Mouse (Mus musculus) hindbrain, embryonic 15.5 days (tissue): ENCODE results near the gene Lsmem1. TPM values are rescaled to one million over a fixed set of nuclear protein-coding genes. Genes with fewer than 3 reads are reported as not detected.
A peak's percentile ranks its signal among the peaks of the same experiment; 100 is the strongest.

ENCODE experiments used
- ATAC-seq: fragments of 200-750 bp; cut with Nextera tagmentation; 2 replicates; pipeline ENCODE4 v1.8.0; 2017; ENCODE audit warnings: low read depth, moderate number of reproducible peaks, moderate TSS enrichment; ENCODE audit not compliant: low FRiP score
- H3K27ac ChIP-seq: fragments of 300-500 bp; sonication (generic); replicated peaks from 2 replicates; pipeline ENCODE4 v1.5.1; 2015; ENCODE audit warnings: mild to moderate bottlenecking, inconsistent platforms
- H3K27me3 ChIP-seq: fragments of 300-500 bp; sonication (generic); 2 replicates; pipeline ENCODE4 v1.6.1; 2015; ENCODE audit warnings: control low read depth, inconsistent platforms
- H3K36me3 ChIP-seq: fragments of 300-500 bp; sonication (generic); 2 replicates; pipeline ENCODE4 v1.6.1; 2015; ENCODE audit warnings: control low read depth, inconsistent platforms
- H3K4me1 ChIP-seq: fragments of 300-500 bp; sonication (generic); replicated peaks from 2 replicates; pipeline ENCODE4 v1.6.1; 2015; ENCODE audit warnings: control low read depth, inconsistent platforms
- H3K4me2 ChIP-seq: fragments of 300-500 bp; sonication (generic); 2 replicates; pipeline ENCODE4 v1.6.1; 2015; ENCODE audit warnings: moderate library complexity, mild to moderate bottlenecking, inconsistent platforms
- H3K4me3 ChIP-seq: fragments of 300-500 bp; sonication (generic); 2 replicates; pipeline ENCODE4 v1.5.1; 2015; ENCODE audit warnings: mild to moderate bottlenecking, inconsistent platforms
- H3K9ac ChIP-seq: fragments of 300-500 bp; sonication (generic); 2 replicates; pipeline ENCODE4 v1.6.1; 2015; ENCODE audit warnings: inconsistent platforms
- H3K9me3 ChIP-seq: fragments of 300-500 bp; sonication (generic); 2 replicates; pipeline ENCODE4 v1.6.1; 2016; ENCODE audit warnings: control low read depth, inconsistent platforms
- whole genome bisulfite sequencing: fragments of 180-500 bp; shearing (Covaris S2); methylation state at CpG from one replicate; pipeline ENCODE4 v1.1.7; 2015; 5-methylcytosine and 5-hydroxymethylcytosine counted together
- polyA plus RNA-seq: library from polyadenylated mRNA; unstranded; fragments of >200 nt; fragmentation: Nextera tagmentation; extraction: Ambion mirVana; gene quantifications from 2 replicates; pipeline ENCODE4 v1.2.1, GENCODE M21; 2015

The Lsmem1 gene
- polyA plus RNA-seq, 1 experiment from 2014 or later = 0.10 TPM

DNA sequence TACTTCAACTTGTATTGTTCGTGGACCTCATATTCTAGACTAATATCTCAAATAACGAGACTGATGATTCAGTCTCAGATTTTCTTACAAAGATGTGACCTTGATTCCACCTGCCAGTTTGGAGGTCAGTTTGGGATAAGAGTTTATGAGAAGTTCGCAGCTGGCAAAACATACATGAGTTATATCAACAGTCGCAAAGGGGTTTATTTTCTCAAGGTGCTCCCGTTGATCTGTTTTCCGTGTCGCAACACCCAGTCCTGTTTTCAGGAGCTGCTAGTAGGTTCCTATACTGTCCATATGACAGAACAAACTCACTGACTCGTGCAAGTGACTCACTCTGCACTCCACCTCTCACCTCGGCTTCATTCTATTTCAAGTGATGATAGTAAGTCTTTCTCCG, 24.4 kb upstream of the Lsmem1 start:
- peak overlapping the region; percentile 98 for H3K27ac ChIP-seq
- H3K36me3 ChIP-seq = no peaks in the 10 kb centered on the region
- H3K4me3 ChIP-seq = peak overlapping the region; percentile 93
- H3K9ac ChIP-seq = peak overlapping the region; percentile 43
- H3K4me1 ChIP-seq = peaks cover 26% of the 10 kb centered on the region
- ATAC-seq = no peak
- no peaks in the 10 kb centered on the region for H3K9me3 ChIP-seq
- peak overlapping the region; percentile 60 for H3K4me2 ChIP-seq
- 60% methylated on average over 10 of the region's 10 CpGs for WGBS
- H3K27me3 ChIP-seq = no peaks in the 10 kb centered on the region

DNA sequence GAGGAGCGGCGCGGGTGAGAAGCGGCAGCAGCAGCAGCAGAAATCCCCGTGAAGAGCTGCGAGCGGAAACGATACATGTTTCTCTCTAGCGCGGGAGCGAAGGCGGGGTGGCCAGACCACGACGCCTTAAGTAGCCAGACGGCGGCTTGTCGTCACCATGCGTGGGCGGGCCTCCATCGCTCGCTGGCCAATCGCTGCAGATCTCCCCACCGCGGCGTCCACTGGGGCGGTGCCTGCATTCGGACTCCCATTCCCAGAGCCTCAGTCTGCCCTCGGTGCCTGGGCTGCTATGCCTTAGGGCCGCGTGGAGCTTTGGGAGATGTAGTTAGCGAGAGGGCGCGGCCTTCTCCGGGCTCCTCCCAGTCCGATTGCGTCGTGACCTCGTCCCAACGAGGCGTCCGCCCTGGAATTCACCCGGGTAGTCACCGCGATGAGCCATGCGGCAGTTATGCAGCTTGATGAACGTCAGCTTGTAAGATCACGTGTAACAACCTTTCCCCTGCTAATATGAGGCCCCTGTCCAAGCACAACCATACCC, 23.9 kb upstream of the Lsmem1 start:
- H3K27ac ChIP-seq = peak overlapping the region; percentile 98
- under 1% methylated on average over 47 of the region's 47 CpGs for WGBS

DNA sequence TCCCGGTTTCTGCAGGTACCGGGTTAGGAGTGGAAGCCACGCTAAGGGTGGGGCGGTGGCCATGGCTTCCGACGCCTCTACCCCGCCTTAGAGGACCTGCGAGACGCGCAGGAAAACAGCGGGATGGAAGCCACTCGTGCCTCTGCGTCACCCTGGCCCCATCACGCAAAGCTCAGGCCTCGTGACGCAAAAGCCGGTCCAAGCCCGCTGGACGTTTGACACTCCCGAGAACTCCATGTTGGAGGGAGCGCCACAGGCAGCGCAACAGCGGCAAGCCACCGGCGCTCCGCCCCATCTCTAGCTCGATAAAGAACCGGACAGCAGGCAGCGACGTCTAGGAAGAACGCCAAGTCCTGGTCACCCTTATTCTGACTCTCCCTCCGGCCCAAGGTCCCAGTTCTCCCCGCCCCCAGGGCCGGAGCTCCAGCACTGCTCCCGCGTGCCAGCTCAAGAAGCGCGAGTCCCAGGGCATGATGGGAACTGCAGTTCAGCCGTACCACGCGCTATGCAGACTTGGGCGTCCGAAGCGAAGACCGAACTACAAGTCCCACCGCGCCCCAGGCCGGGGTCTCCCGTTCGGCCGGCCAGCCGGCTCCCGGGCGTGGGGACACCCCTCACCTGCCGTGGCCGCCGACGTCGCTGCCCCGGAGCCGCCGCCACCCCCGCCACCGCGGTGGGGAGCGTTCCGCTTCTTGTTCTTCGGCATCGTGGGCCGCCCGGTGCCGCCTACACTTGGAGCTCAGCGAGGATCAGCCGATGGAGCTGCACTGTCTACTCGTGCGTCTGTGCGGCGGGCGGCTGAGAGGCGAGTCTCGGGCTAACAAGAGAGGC, 23.2 kb upstream of the Lsmem1 start:
- Histone ChIP-seq H3K4me2 (peak overlapping the region; percentile 60), H3K27ac (peak overlapping the region; percentile 98), H3K9me3 (no peaks in the 10 kb centered on the region), H3K4me1 (peaks cover 26% of the 10 kb centered on the region), H3K27me3 (no peaks in the 10 kb centered on the region), H3K9ac (peak overlapping the region; percentile 96), H3K4me3 (peak overlapping the region; percentile 93), H3K36me3 (no peaks in the 10 kb centered on the region)
- 0% methylated on average over 73 of the region's 81 CpGs for WGBS
- ATAC-seq = peak; percentile 94

More for the DNA sequence above, 23.9 kb upstream of the Lsmem1 start:
- peak overlapping the region; percentile 60 for H3K4me2 ChIP-seq
- H3K27me3 ChIP-seq = no peaks in the 10 kb centered on the region
- peak; percentile 98 for ATAC-seq
- peak overlapping the region; percentile 93 for H3K4me3 ChIP-seq
- H3K9ac ChIP-seq = peak overlapping the region; percentile 96
- H3K9me3 ChIP-seq = no peaks in the 10 kb centered on the region
- H3K4me1 ChIP-seq = peaks cover 26% of the 10 kb centered on the region
- H3K36me3 ChIP-seq = no peaks in the 10 kb centered on the region

DNA sequence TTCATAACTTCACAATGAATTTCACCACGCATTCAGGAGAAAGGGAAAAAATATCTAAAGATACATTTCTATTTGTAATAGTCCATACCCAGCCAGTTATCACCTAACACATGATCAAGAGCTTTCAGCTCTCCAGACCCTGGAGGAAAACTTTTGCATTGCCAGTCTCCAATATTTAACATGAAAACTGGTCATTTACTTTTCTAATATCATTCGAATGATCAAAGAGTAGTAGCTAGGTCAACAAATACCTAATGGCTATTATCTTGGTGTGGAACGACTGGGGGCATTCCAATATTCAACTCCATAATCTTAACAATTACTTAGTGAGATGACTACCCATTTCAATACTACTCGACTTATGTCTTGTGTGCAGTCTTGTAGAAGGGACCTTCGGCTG, 22.3 kb upstream of the Lsmem1 start:
- peak overlapping the region; percentile 98; the same call in 1 of the 2 replicates for H3K27ac ChIP-seq

DNA sequence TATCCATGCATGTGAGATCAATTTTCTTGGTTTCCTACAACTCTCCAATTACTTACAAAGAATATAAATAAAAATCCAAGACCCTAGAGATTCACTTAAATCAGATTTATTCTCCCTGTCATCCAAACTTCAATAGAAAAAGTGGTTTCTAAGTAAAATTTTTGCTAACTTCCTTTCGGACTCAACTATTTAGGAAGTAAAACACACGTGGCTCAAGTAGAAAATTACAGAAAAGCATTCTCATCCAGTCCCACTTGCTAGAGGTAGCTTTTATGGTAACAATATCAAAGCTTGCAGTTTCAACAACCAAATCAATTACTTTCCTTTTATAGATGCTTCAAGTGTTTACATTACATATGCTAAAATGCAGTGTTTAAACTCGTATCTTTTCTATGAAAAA, 21.6 kb upstream of the Lsmem1 start:
- H3K4me3 ChIP-seq = peak overlapping the region; percentile 93
- H3K4me2 ChIP-seq = peak overlapping the region; percentile 60
- no peak overlapping the region for H3K27ac ChIP-seq
- ATAC-seq = no peak
- WGBS = 38% methylated on average over 3 of the region's 3 CpGs
- H3K36me3 ChIP-seq = peaks cover 11% of the 10 kb centered on the region
- no peaks in the 10 kb centered on the region for H3K9me3 ChIP-seq
- H3K27me3 ChIP-seq = no peaks in the 10 kb centered on the region
- peaks cover 26% of the 10 kb centered on the region for H3K4me1 ChIP-seq
- peak overlapping the region; percentile 96; the same call in 1 of the 2 replicates for H3K9ac ChIP-seq

More for the DNA sequence above, 22.3 kb upstream of the Lsmem1 start:
- H3K4me3 ChIP-seq = peak overlapping the region; percentile 93
- no peak for ATAC-seq
- 0 out of 2 replicates have a peak, but pooled peaks cover 5% of the 10 kb centered on the region for H3K36me3 ChIP-seq
- peaks cover 26% of the 10 kb centered on the region for H3K4me1 ChIP-seq
- WGBS = 16% methylated on average over 5 of the region's 5 CpGs
- no peaks in the 10 kb centered on the region for H3K9me3 ChIP-seq
- H3K9ac ChIP-seq = peak overlapping the region; percentile 96
- peak overlapping the region; percentile 60 for H3K4me2 ChIP-seq
- H3K27me3 ChIP-seq = no peaks in the 10 kb centered on the region

DNA sequence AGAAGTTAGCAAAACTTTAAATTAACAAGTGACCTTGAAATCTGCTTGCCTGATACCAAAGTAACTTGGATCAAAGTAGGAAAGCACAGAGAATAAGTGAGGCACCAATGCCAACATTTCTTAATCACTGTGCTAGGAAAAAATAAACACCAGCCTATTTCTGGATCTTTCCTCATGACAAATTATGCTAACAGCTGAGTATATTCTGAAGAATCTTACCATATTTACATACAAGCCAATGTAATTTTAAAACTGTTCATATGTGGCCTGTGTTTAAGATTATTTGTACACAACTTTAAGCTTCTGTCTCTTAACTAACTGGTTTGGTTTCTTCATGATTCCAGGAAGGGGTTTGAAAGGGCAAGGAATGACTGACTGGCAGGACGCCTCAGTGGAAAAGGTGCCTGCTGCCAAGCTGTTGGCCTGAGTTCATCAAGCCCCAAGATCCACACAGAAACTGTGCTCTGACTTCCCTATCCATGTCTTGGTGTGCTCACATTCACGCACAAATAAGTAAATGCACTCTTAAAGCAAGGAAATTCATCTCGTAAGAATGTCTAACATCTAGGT, 20.8 kb upstream of the Lsmem1 start:
- peaks cover 26% of the 10 kb centered on the region for H3K4me1 ChIP-seq

DNA sequence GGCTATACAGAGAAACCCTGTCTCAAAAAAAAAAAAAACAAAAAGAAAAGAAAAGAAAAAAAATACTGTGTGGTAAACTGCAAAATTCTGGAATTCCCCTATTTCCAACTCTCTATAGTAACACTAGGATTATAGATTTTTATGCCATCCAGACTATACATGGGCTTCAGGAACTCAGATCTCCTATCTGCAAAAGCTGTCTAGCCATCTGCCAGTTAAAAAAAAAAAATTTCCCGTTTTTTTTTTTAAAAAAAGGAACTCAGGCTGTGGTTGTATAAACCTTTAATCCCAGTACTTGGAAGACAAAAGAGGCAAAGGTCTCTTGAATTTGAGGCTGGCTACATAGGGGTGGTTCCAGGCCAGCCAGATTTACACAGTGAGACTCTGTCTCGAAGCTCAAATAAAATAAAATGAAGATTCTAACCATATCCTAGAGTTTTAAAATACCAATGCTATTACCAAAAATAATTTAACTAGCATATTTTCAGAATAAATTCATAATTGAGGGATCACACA, 19.2 kb upstream of the Lsmem1 start:
- WGBS = 82% methylated on average over 2 of the region's 2 CpGs
- Histone ChIP-seq H3K9ac (no peak overlapping the region), H3K9me3 (no peaks in the 10 kb centered on the region), H3K36me3 (peaks cover 33% of the 10 kb centered on the region), H3K4me3 (no peak overlapping the region), H3K4me1 (peaks cover 22% of the 10 kb centered on the region), H3K4me2 (no peak overlapping the region), H3K27me3 (no peaks in the 10 kb centered on the region), H3K27ac (no peak overlapping the region)
- no peak for ATAC-seq

More for the DNA sequence above, 20.8 kb upstream of the Lsmem1 start:
- H3K4me2 ChIP-seq = peak overlapping the region; percentile 60
- ATAC-seq = no peak
- H3K9ac ChIP-seq = no peak overlapping the region
- no peaks in the 10 kb centered on the region for H3K27me3 ChIP-seq
- 0 out of 2 replicates have a peak overlapping the region, but pooled peaks have one; percentile 49 for H3K27ac ChIP-seq
- peak overlapping the region; percentile 93 for H3K4me3 ChIP-seq
- no peaks in the 10 kb centered on the region for H3K9me3 ChIP-seq
- WGBS = 49% methylated on average over 3 of the region's 3 CpGs
- peaks cover 18% of the 10 kb centered on the region for H3K36me3 ChIP-seq

DNA sequence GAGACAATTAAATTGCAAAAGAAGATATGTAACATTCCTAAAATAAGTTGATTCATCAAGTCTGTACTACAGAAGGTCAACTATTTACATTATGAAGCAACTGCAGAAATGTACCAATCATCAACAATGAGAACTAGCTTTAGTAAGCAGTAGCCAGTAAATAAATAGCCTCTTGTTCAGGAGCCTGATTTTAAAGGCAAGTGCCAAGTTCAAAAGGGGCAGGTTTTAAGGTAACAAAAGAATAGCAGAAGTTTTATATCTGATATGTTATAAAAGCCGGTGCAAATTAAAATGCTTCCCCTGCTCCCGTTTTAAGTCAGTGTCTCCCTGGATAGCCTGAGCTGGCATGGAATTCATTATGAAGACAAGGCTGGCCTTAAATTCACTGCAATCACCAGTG, 18.5 kb upstream of the Lsmem1 start:
- no peak overlapping the region for H3K27ac ChIP-seq
- WGBS = 93% methylated on average over 2 of the region's 2 CpGs
- H3K27me3 ChIP-seq = no peaks in the 10 kb centered on the region
- peaks cover 40% of the 10 kb centered on the region for H3K36me3 ChIP-seq
- no peaks in the 10 kb centered on the region for H3K9me3 ChIP-seq
- H3K9ac ChIP-seq = no peak overlapping the region
- ATAC-seq = no peak
- H3K4me3 ChIP-seq = no peak overlapping the region
- H3K4me2 ChIP-seq = no peak overlapping the region
- peaks cover 22% of the 10 kb centered on the region for H3K4me1 ChIP-seq

DNA sequence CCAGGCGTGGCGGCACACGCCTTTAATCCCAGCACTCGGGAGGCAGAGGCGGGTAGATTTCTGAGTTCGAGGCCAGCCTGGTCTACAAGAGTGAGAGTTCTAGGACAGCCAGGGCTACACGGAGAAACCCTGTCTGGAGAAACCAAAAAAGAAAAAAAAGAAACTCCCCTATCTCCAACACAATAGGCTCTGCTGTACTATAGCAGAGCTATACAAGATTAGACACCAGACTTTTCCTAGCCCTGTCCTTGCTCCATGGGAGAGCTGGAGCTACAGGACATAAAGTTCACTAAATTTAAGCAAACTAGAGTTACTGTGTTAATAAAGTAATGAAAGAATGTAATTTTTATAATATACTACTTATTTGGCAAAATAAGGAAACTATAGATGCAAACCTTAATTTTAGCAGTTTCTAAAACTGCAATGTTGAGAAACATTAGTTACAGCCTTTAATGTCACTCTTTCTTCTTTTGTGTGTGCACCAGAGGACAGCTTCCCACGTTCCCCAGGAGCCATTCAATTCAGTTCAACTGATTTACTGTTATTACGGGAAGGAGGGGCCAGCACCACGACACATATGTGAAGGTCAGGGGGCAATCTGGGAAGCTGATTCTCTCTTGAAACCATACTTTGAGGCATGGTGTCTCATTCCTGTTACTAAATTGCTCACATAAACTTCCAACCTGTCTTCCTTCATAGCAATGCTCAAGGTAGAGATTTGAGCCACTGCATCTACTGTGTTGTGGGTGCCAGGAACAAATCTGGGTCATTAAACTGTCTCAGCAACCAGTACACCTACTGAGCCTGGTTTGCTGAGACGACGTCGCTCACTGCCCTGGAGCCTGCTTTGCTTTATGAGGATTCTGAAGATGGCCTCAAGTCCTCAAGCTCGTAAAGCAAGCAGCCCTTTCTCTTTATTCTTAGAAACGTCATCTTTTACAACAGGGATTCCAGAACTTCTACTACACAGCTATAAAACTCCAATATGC, 15.9 kb upstream of the Lsmem1 start:
- Histone ChIP-seq H3K4me3 (no peak overlapping the region), H3K9me3 (no peaks in the 10 kb centered on the region), H3K4me1 (peaks cover 6% of the 10 kb centered on the region), H3K27me3 (no peaks in the 10 kb centered on the region), H3K9ac (no peak overlapping the region), H3K36me3 (peaks cover 62% of the 10 kb centered on the region), H3K27ac (no peak overlapping the region), H3K4me2 (no peak overlapping the region)
- 90% methylated on average over 15 of the region's 15 CpGs for WGBS
- no peak for ATAC-seq

DNA sequence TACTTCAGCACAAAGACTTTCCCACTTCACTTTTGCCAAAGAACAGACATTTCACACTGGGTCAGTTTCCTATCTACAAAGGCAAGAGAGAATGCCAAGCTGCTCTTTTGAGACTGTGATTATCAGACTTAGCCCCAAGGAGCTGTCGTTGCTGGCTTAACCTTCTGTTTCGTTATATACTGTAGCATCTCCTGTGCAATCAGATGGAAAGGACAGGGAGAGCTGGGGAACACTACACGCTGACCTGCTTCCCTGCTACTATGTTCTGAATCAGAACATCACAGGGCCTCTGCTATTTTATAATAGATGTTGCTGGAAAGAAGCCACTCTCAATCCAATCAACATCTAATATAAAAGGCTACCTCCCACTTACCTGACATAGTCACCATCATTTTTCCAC, 9.8 kb upstream of the Lsmem1 start:
- 93% methylated on average over 3 of the region's 3 CpGs for WGBS
- Histone ChIP-seq H3K9me3 (no peaks in the 10 kb centered on the region), H3K4me3 (no peak overlapping the region), H3K9ac (no peak overlapping the region), H3K4me2 (no peak overlapping the region), H3K36me3 (peaks cover 75% of the 10 kb centered on the region), H3K4me1 (no peaks in the 10 kb centered on the region), H3K27ac (no peak overlapping the region), H3K27me3 (no peaks in the 10 kb centered on the region)
- no peak for ATAC-seq

DNA sequence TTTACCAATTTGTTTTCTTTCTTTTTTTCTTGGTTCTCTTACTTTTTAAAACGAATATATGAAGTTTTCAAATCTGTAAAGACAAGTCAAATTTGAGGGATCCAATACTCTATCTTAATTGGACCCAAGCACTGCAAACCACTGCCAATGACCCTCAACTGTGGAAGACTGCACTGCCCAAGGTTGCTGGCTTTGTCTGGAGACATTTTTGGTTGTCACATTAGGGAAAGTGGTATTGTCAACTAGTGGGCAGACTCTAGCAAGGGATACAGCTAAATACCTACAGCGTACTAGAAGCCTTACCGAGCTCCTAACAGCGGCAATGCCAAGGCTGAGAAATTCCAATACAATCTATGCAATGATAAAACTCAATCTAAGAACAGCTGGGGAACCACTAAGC, 8.6 kb upstream of the Lsmem1 start:
- H3K4me2 ChIP-seq = no peak overlapping the region
- no peaks in the 10 kb centered on the region for H3K27me3 ChIP-seq
- peaks cover 70% of the 10 kb centered on the region for H3K36me3 ChIP-seq
- H3K9ac ChIP-seq = no peak overlapping the region
- H3K4me1 ChIP-seq = no peaks in the 10 kb centered on the region
- no peaks in the 10 kb centered on the region for H3K9me3 ChIP-seq
- H3K27ac ChIP-seq = no peak overlapping the region
- no peak for ATAC-seq
- no peak overlapping the region for H3K4me3 ChIP-seq
- 97% methylated on average over 4 of the region's 4 CpGs for WGBS
